Mouse (Mus musculus) ES-E14 (cell line): ENCODE measurements at regions not wholly inside any gene's neighbourhood (a gene's known extent, or its start where the extent isn't known, plus 50 kb on each side); places are given as distances from the start of the nearest gene placed in this dataset.

Experiments used
- DNase-seq: peaks from one replicate; pipeline ENCODE4 v3.0.0-alpha.2; 2013; ENCODE audit warnings: low read depth, low spot score
- H3K27ac ChIP-seq: 2 replicates; pipeline ENCODE4 v1.5.1; 2012; ENCODE audit warnings: low read depth, mild to moderate bottlenecking, low read length, moderate library complexity, mixed read lengths; ENCODE audit not compliant: poor library complexity, insufficient read depth, severe bottlenecking
- H3K36me3 ChIP-seq: 2 replicates; pipeline ENCODE4 v1.6.1; 2012; ENCODE audit warnings: mild to moderate bottlenecking, low read length, moderate library complexity, mixed read lengths; ENCODE audit not compliant: control insufficient read depth, poor library complexity, insufficient read depth, severe bottlenecking
- H3K4me1 ChIP-seq, 2 experiments: fragments of 150-350 bp in 1 of 2; sonication (generic) in 1 of 2; 2 replicates each; pipeline ENCODE4 v1.6.1; 2012; ENCODE audit warnings: low read length in 2 of 2, mild to moderate bottlenecking in 1 of 2, mixed read lengths in 1 of 2; ENCODE audit not compliant: control insufficient read depth in 2 of 2, insufficient read depth in 2 of 2, poor library complexity in 1 of 2
- H3K4me3 ChIP-seq, 2 experiments: fragments of 150-350 bp in 1 of 2; sonication (generic) in 1 of 2; 2 replicates each; pipeline ENCODE4 v1.5.1; 2012; ENCODE audit warnings: low read length in 2 of 2, low read depth in 1 of 2, mild to moderate bottlenecking in 1 of 2, mixed read lengths in 1 of 2; ENCODE audit not compliant: insufficient read depth in 1 of 2, poor library complexity in 1 of 2, severe bottlenecking in 1 of 2
- H3K9ac ChIP-seq: 2 replicates; pipeline ENCODE4 v1.6.1; 2012; ENCODE audit warnings: low read depth, mild to moderate bottlenecking, low read length, mixed read lengths; ENCODE audit not compliant: poor library complexity, insufficient read depth, severe bottlenecking
- H3K9me3 ChIP-seq: fragments of 150-350 bp; sonication (generic); 2 replicates; pipeline ENCODE4 v1.6.1; 2012; ENCODE audit warnings: low read depth, mild to moderate bottlenecking, low read length; ENCODE audit not compliant: control insufficient read depth, insufficient read depth
- CHD2 ChIP-seq: IDR thresholded peaks from 2 replicates; pipeline ENCODE4 v1.6.1; 2014; ENCODE audit warnings: mild to moderate bottlenecking, low read depth, low read length, inconsistent platforms
- HCFC1 ChIP-seq: IDR thresholded peaks from 2 replicates; pipeline ENCODE4 v1.6.1; 2012; ENCODE audit warnings: low read length, inconsistent platforms, borderline replicate concordance; ENCODE audit not compliant: insufficient read depth
- MAFK ChIP-seq: IDR thresholded peaks from 2 replicates; pipeline ENCODE4 v1.6.1; 2014; ENCODE audit warnings: mild to moderate bottlenecking, low read depth, low read length, inconsistent platforms; ENCODE audit not compliant: insufficient read depth
- ZC3H11A ChIP-seq: IDR thresholded peaks from 2 replicates; pipeline ENCODE4 v1.6.1; 2012; ENCODE audit warnings: low read depth, mild to moderate bottlenecking, inconsistent platforms, low read length, borderline replicate concordance
- ZNF384 ChIP-seq: IDR thresholded peaks from 2 replicates; pipeline ENCODE4 v1.6.1; 2012; ENCODE audit warnings: low read depth, low read length, inconsistent platforms
- in situ Hi-C, 2 experiments: fragments of 600-800 bp; cut with MboI; formaldehyde crosslinking; loops; one replicate each; pipeline ENCODE4 v1.15.1; 2025; ENCODE audit warnings: low sequenced_read_pairs in 2 of 2, inconsistent platforms in 1 of 2; ENCODE audit not compliant: unreplicated experiment in 2 of 2

GRCm38 (mm10) chr9:104387805-104388204, 50.3 kb upstream of the Acpp start:
- no peak overlapping the region for H3K27ac ChIP-seq
- in situ Hi-C loops: no loop called here
- no peak for DNase-seq
- TF ChIP-seq HCFC1 (no peak), CHD2 (no peak), MAFK (no peak), ZC3H11A (no peak), ZNF384 (no peak)
- no peak overlapping the region for H3K4me3 ChIP-seq
- no peak overlapping the region for H3K9ac ChIP-seq
- peaks cover 2% of the 10 kb centered on the region; the same call in 1 of the 2 replicates for H3K36me3 ChIP-seq
- no peaks in the 10 kb centered on the region for H3K9me3 ChIP-seq
- no peaks in the 10 kb centered on the region for H3K4me1 ChIP-seq
